Mouse (Mus musculus) limb, embryonic 13.5 days (tissue): Measurements from ENCODE around the gene Cldn14. TPM values are rescaled to one million over a fixed set of nuclear protein-coding genes. Genes with fewer than 3 reads are reported as not detected.

ENCODE experiments used
- ATAC-seq: fragments of 200-750 bp; cut with Nextera tagmentation; 2 replicates; pipeline ENCODE4 v1.8.0; 2017; ENCODE audit warnings: low read depth, moderate number of reproducible peaks, moderate TSS enrichment; ENCODE audit not compliant: low FRiP score
- H3K27ac ChIP-seq: fragments of 300-500 bp; sonication (generic); 2 replicates; pipeline ENCODE4 v1.5.1; 2015; ENCODE audit warnings: inconsistent platforms, mild to moderate bottlenecking, moderate library complexity
- H3K27me3 ChIP-seq: fragments of 300-500 bp; sonication (generic); 2 replicates; pipeline ENCODE4 v1.6.1; 2015; ENCODE audit warnings: mild to moderate bottlenecking, inconsistent platforms
- H3K36me3 ChIP-seq: fragments of 300-500 bp; sonication (generic); 2 replicates; pipeline ENCODE4 v1.6.1; 2015; ENCODE audit warnings: inconsistent platforms, mild to moderate bottlenecking, moderate library complexity
- H3K4me1 ChIP-seq: fragments of 300-500 bp; sonication (generic); 2 replicates; pipeline ENCODE4 v1.6.1; 2015; ENCODE audit warnings: inconsistent platforms
- H3K4me2 ChIP-seq: fragments of 300-500 bp; sonication (generic); replicated peaks from 2 replicates; pipeline ENCODE4 v1.6.1; 2015; ENCODE audit warnings: inconsistent platforms, mild to moderate bottlenecking, moderate library complexity
- H3K4me3 ChIP-seq: fragments of 300-500 bp; sonication (generic); 2 replicates; pipeline ENCODE4 v1.5.1; 2015; ENCODE audit warnings: moderate library complexity, mild to moderate bottlenecking, inconsistent platforms
- H3K9ac ChIP-seq: fragments of 300-500 bp; sonication (generic); 2 replicates; pipeline ENCODE4 v1.6.1; 2015; ENCODE audit warnings: mild to moderate bottlenecking, inconsistent platforms
- H3K9me3 ChIP-seq: fragments of 300-500 bp; sonication (generic); 2 replicates; pipeline ENCODE4 v1.6.1; 2016; ENCODE audit warnings: inconsistent platforms
- WGBS: fragments of 180-500 bp; shearing (Covaris S2); methylation state at CpG from one replicate; pipeline ENCODE4 v1.1.7; 2015; 5-methylcytosine and 5-hydroxymethylcytosine counted together
- polyA plus RNA-seq: library from polyadenylated mRNA; unstranded; fragments of >200 nt; fragmentation: Nextera tagmentation; extraction: Ambion mirVana; gene quantifications from 2 replicates; pipeline ENCODE4 v1.2.1, GENCODE M21; 2015

The Cldn14 gene
- polyA plus RNA-seq, 1 experiment from 2014 or later = not detected

- ATAC-seq = no peak
- no peaks in the 10 kb centered on the region for H3K9me3 ChIP-seq
- H3K27me3 ChIP-seq = peaks cover 55% of the 10 kb centered on the region
- peaks cover 26% of the 10 kb centered on the region for H3K4me1 ChIP-seq
- H3K9ac ChIP-seq = no peak overlapping the region
- H3K4me3 ChIP-seq = no peak overlapping the region
- H3K4me2 ChIP-seq = no peak overlapping the region
- WGBS = 70% methylated on average over 10 of the region's 10 CpGs
- H3K27ac ChIP-seq = no peak overlapping the region
- no peaks in the 10 kb centered on the region for H3K36me3 ChIP-seq
Observed at GRCm38 (mm10) chr16:93941781-93942567, 66.7 kb downstream of the Cldn14 start.

GRCm38 (mm10) chr16:93939961-93940360, 68.7 kb downstream of the Cldn14 start:
- H3K27ac ChIP-seq = no peak overlapping the region
- no peak for ATAC-seq
- H3K4me1 ChIP-seq = peaks cover 39% of the 10 kb centered on the region
- H3K9ac ChIP-seq = no peak overlapping the region
- H3K36me3 ChIP-seq = no peaks in the 10 kb centered on the region
- no peak overlapping the region for H3K4me3 ChIP-seq
- H3K27me3 ChIP-seq = peaks cover 64% of the 10 kb centered on the region
- H3K9me3 ChIP-seq = no peaks in the 10 kb centered on the region
- 24% methylated on average over 4 of the region's 4 CpGs for WGBS
- no peak overlapping the region for H3K4me2 ChIP-seq

DNA sequence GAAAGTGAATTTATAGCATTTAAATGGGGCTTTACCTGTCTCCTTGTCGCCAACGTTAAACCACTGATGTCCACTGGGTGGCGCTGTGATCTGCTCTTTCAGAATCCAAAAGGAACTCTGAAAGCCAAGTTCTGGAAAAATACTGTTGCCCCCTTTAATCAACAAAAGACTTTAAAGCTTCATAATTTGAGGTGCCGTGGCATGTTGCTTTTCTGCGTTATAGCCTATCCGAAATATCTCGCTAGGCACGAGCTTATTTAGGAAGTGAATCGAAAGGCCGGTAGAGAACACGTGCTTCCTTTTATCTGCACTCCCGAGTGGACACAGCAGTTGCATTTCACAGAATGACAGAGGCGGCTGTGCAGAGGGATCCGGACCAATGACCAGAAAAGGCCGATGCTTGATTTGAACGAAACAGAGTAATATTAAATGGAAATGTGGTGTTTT, 70.2 kb downstream of the Cldn14 start:
- Histone ChIP-seq H3K9me3 (no peaks in the 10 kb centered on the region), H3K27me3 (peaks cover 60% of the 10 kb centered on the region), H3K4me3 (peak overlapping the region; percentile 24), H3K4me1 (peaks cover 42% of the 10 kb centered on the region), H3K27ac (no peak overlapping the region), H3K9ac (no peak overlapping the region), H3K36me3 (no peaks in the 10 kb centered on the region), H3K4me2 (peak overlapping the region; percentile 53)
- WGBS = 9% methylated on average over 16 of the region's 16 CpGs
- no peak for ATAC-seq

DNA sequence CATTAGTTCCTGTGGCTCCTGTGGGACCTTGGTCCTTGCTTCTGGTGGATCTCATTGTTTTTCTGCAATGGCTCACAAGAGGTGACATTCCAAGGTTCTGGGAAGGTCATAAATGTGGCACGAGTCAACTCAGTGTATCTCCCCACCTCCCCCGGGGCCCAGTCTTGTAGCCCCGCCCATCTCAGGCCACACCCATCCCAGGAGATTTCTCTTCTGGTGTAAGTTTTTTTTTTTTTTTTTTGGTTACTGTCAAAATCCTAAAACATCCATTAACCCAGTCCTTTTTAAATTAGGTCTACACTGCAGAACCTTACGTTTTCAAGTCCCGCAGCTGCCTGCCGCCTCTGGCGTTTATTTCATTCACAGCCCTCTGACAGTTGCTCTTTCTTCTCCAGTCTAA, 73.6 kb downstream of the Cldn14 start:
- Histone ChIP-seq H3K9me3 (no peaks in the 10 kb centered on the region), H3K27ac (no peak overlapping the region), H3K4me2 (no peak overlapping the region), H3K4me3 (no peak overlapping the region), H3K4me1 (peaks cover 29% of the 10 kb centered on the region), H3K36me3 (no peaks in the 10 kb centered on the region), H3K27me3 (peaks cover 51% of the 10 kb centered on the region), H3K9ac (no peak overlapping the region)
- WGBS = 17% methylated on average over 7 of the region's 7 CpGs
- ATAC-seq = no peak

DNA sequence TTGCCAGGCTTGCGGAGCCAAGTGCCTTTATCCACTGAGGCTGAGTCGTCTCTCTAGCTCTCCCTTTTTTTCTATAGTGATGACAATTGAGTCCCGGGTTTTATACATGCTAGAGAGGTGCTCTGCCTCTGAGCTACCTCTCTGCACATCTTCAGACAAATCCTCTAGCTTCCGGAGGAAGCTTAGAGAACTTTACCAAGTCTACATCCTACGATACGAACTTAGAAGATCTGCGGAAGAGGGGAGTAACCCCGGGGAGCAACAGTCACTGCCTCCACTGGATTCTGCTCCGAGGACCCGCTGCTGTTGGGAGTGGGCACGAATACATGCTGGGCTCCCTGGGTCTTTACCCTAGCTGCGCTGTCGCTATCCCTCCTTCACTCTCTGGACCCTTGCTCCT, 74.0 kb downstream of the Cldn14 start:
- Histone ChIP-seq H3K9me3 (no peaks in the 10 kb centered on the region), H3K9ac (no peak overlapping the region), H3K36me3 (no peaks in the 10 kb centered on the region), H3K27me3 (peaks cover 51% of the 10 kb centered on the region), H3K4me3 (no peak overlapping the region), H3K4me2 (no peak overlapping the region), H3K27ac (no peak overlapping the region), H3K4me1 (peaks cover 25% of the 10 kb centered on the region)
- no peak for ATAC-seq
- 22% methylated on average over 13 of the region's 13 CpGs for WGBS

- H3K9me3 ChIP-seq = no peaks in the 10 kb centered on the region
- H3K9ac ChIP-seq = 0 out of 2 replicates have a peak overlapping the region, but pooled peaks have one; percentile 19
- no peak overlapping the region for H3K27ac ChIP-seq
- no peaks in the 10 kb centered on the region for H3K36me3 ChIP-seq
- H3K27me3 ChIP-seq = peaks cover 45% of the 10 kb centered on the region
- H3K4me1 ChIP-seq = peaks cover 25% of the 10 kb centered on the region
- 18% methylated on average over 17 of the region's 17 CpGs for WGBS
- ATAC-seq = no peak
- H3K4me2 ChIP-seq = no peak overlapping the region; the same call in 1 of the 2 replicates
- H3K4me3 ChIP-seq = no peak overlapping the region
Observed at GRCm38 (mm10) chr16:93932185-93933168, 76.2 kb downstream of the Cldn14 start.

DNA sequence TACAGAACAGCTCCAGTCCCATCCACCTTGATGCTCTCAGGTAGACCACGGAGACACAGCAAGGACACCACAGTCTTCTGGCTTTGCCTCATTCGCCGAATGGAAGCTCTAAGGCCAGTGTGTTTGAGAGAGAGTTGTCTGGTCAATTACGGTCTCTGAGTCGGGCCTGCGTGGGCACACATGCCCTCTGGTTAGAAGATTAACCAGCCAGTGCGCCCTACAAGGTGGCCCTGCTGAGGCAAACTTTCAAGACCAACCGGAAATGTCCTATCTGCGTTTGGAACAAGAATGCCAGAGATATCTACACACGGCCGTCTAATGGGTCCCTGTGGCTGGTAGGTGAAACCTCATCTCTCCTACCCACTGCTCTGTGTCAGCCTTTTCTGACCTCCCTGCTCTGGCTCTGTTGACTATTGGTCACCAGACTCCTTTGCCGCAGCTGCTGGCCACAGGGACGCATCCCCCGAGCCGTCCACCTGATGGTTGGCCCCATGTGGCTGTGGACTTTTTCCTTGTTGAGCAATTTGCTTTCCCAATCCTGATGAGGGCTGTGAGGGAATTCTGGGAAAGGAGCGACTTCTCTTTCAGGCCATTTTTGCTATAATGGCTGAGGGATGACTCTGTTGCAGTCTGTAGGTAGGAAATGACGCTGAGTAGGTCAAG, 79.1 kb downstream of the Cldn14 start:
- no peak overlapping the region for H3K4me3 ChIP-seq
- peaks cover 16% of the 10 kb centered on the region for H3K27me3 ChIP-seq
- no peak for ATAC-seq
- H3K27ac ChIP-seq = no peak overlapping the region
- no peak overlapping the region for H3K4me2 ChIP-seq
- WGBS = 95% methylated on average over 17 of the region's 17 CpGs
- no peaks in the 10 kb centered on the region for H3K9me3 ChIP-seq
- no peak overlapping the region for H3K9ac ChIP-seq
- peaks cover 9% of the 10 kb centered on the region for H3K4me1 ChIP-seq
- H3K36me3 ChIP-seq = no peaks in the 10 kb centered on the region

DNA sequence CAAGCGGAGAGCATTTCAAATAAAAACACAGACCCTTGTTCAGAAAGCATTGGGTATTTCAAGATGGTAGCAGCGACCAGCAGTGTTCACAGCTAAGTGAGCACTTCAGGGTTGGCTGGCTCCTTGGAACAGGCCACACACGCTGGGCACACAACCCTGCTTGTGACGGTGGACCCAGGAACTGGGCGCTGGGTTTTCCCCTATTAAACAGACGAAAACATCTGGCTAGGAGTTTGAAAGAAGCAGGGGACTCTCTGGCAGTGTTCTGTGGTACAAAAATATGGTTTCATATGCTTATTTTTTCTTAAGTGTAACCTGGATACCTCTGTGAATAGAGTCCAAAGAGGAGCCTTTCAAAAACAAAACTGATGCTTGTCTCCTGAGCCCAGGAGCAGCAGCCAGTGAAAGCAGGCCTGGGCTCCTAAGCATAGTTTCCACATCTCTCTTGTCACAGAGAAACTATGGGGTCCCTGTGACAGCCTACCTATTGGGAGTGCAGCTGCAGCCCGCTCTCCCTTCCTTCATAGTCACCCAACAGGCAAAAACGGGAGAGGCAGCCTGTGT, 82.9 kb downstream of the Cldn14 start:
- Histone ChIP-seq H3K4me1 (peaks cover 4% of the 10 kb centered on the region), H3K27me3 (no peaks in the 10 kb centered on the region; the same call in 1 of the 2 replicates), H3K36me3 (no peaks in the 10 kb centered on the region), H3K4me3 (no peak overlapping the region), H3K9ac (no peak overlapping the region), H3K9me3 (no peaks in the 10 kb centered on the region), H3K4me2 (no peak overlapping the region), H3K27ac (no peak overlapping the region)
- WGBS = 66% methylated on average over 8 of the region's 8 CpGs
- no peak for ATAC-seq

DNA sequence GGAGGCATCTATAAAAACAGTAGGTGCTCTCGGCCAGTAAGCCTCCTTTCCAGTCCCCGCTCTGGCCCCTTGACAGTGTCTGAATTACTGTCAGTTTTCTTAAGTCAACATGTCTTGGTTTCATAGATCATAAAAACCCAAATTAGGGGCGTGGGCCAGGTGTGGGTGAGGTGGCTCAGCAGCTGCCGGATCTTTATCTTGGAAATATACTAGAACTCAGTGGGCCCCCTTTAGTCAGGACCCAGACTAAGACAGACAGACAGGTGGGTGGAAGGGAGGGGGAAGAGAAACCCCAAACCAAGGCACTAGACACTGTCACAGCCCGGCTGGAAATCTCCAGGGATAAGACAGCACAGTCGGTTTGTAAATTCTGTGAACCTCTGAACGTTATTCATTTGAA, 84.8 kb downstream of the Cldn14 start:
- ATAC-seq = no peak; the same call in 1 of the 2 replicates
- H3K36me3 ChIP-seq = no peaks in the 10 kb centered on the region
- no peak overlapping the region for H3K4me2 ChIP-seq
- peaks cover 10% of the 10 kb centered on the region for H3K4me1 ChIP-seq
- H3K4me3 ChIP-seq = no peak overlapping the region
- no peak overlapping the region for H3K27ac ChIP-seq
- H3K9ac ChIP-seq = no peak overlapping the region
- 62% methylated on average over 7 of the region's 7 CpGs for WGBS
- H3K27me3 ChIP-seq = no peaks in the 10 kb centered on the region
- H3K9me3 ChIP-seq = no peaks in the 10 kb centered on the region

GRCm38 (mm10) chr16:93922835-93923389, 85.7 kb downstream of the Cldn14 start:
- no peaks in the 10 kb centered on the region for H3K36me3 ChIP-seq
- H3K4me1 ChIP-seq = peaks cover 11% of the 10 kb centered on the region
- H3K27me3 ChIP-seq = no peaks in the 10 kb centered on the region
- H3K9ac ChIP-seq = no peak overlapping the region
- H3K4me3 ChIP-seq = no peak overlapping the region
- H3K9me3 ChIP-seq = no peaks in the 10 kb centered on the region
- H3K27ac ChIP-seq = no peak overlapping the region
- no peak overlapping the region for H3K4me2 ChIP-seq
- WGBS = 76% methylated on average over 5 of the region's 5 CpGs
- ATAC-seq = no peak

- no peak for ATAC-seq
- Histone ChIP-seq H3K27ac (no peak overlapping the region), H3K4me2 (no peak overlapping the region), H3K4me3 (no peak overlapping the region), H3K9ac (no peak overlapping the region), H3K4me1 (peaks cover 15% of the 10 kb centered on the region), H3K9me3 (no peaks in the 10 kb centered on the region), H3K36me3 (no peaks in the 10 kb centered on the region), H3K27me3 (no peaks in the 10 kb centered on the region)
- 45% methylated on average over 4 of the region's 4 CpGs for WGBS
Observed at GRCm38 (mm10) chr16:93920673-93921072, 88.0 kb downstream of the Cldn14 start.
